Mouse (Mus musculus): ENCODE measurements at regions not wholly inside any gene's neighbourhood (a gene's known extent, or its start where the extent isn't known, plus 50 kb on each side); places are given as distances from the start of the nearest gene placed in this dataset.

DNA sequence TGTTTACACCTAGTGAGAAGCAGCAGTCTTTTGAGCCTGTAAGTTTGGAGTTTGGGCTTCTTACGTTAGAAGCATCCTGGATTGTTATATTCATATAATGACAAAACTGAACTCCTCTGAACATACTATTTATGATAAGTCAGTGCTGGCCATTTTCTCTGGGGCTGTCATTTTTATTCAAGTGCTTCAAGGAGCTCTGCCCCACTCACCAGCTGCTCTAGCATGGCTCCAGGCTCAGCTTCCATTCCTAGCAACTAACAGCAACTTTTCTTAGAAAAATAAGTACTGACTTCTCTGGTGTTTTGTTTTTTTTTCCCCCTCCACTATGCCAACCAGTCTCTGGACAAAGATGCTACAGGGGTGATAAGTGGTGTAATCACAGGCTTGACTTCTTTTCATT is 182.3 kb upstream of the Nabp1 start:
- 89% methylated on average over 1 of the region's 1 CpGs for WGBS
- Histone ChIP-seq H3K4me3 (ENCODE audit: low read depth, low read length) (no peak overlapping the region), H3K27me3 (ENCODE audit: control insufficient read depth, insufficient read depth, low read length) (no peaks in the 10 kb centered on the region), H3K36me3 (ENCODE audit: control insufficient read depth, insufficient read depth, low read length) (no peaks in the 10 kb centered on the region), H3K27ac (replicated peaks; ENCODE audit: low read depth, low read length) (no peak overlapping the region), H3K9ac (ENCODE audit: low read length) (no peak overlapping the region), H3K4me2 (ENCODE audit: low read depth, severe bottlenecking) (no peak overlapping the region), H3K9me3 (ENCODE audit: control insufficient read depth, low read length) (no peaks in the 10 kb centered on the region), H3K4me1 (ENCODE audit: control insufficient read depth, insufficient read depth, low read length) (no peaks in the 10 kb centered on the region)
- no peak for DNase-seq (ENCODE audit: low spot score)
- ATAC-seq (ENCODE audit: insufficient number of reproducible peaks, low FRiP score, low TSS enrichment, low read depth): no peak

- peak; percentile 17 for DNase-seq (ENCODE audit: low spot score)
- Histone ChIP-seq H3K4me3 (ENCODE audit: low read depth, low read length) (no peak overlapping the region), H3K36me3 (ENCODE audit: control insufficient read depth, insufficient read depth, low read length) (no peaks in the 10 kb centered on the region), H3K4me2 (ENCODE audit: low read depth, severe bottlenecking) (no peak overlapping the region), H3K9ac (ENCODE audit: low read length) (no peak overlapping the region), H3K9me3 (ENCODE audit: control insufficient read depth, low read length) (no peaks in the 10 kb centered on the region), H3K4me1 (ENCODE audit: control insufficient read depth, insufficient read depth, low read length) (no peaks in the 10 kb centered on the region), H3K27ac (replicated peaks; ENCODE audit: low read depth, low read length) (no peak overlapping the region), H3K27me3 (ENCODE audit: control insufficient read depth, insufficient read depth, low read length) (no peaks in the 10 kb centered on the region)
- ATAC-seq (ENCODE audit: insufficient number of reproducible peaks, low FRiP score, low TSS enrichment, low read depth): no peak
- 72% methylated on average over 4 of the region's 4 CpGs for WGBS
Observed at GRCm38 (mm10) chr1:51657203-51657602, 179.0 kb upstream of the Nabp1 start.

GRCm38 (mm10) chr1:51650653-51650995 is 172.4 kb upstream of the Nabp1 start:
- Histone ChIP-seq H3K4me1 (ENCODE audit: control insufficient read depth, insufficient read depth, low read length) (peaks cover 6% of the 10 kb centered on the region), H3K27me3 (ENCODE audit: control insufficient read depth, insufficient read depth, low read length) (no peaks in the 10 kb centered on the region), H3K9me3 (ENCODE audit: control insufficient read depth, low read length) (no peaks in the 10 kb centered on the region), H3K4me3 (ENCODE audit: low read depth, low read length) (no peak overlapping the region), H3K4me2 (ENCODE audit: low read depth, severe bottlenecking) (no peak overlapping the region), H3K27ac (replicated peaks; ENCODE audit: low read depth, low read length) (no peak overlapping the region), H3K9ac (ENCODE audit: low read length) (no peak overlapping the region), H3K36me3 (ENCODE audit: control insufficient read depth, insufficient read depth, low read length) (no peaks in the 10 kb centered on the region)
- DNase-seq (ENCODE audit: low spot score) (peak; percentile 56), ATAC-seq (ENCODE audit: insufficient number of reproducible peaks, low FRiP score, low TSS enrichment, low read depth) (peak; percentile 79)
- WGBS: 3% methylated on average over 3 of the region's 3 CpGs

DNA sequence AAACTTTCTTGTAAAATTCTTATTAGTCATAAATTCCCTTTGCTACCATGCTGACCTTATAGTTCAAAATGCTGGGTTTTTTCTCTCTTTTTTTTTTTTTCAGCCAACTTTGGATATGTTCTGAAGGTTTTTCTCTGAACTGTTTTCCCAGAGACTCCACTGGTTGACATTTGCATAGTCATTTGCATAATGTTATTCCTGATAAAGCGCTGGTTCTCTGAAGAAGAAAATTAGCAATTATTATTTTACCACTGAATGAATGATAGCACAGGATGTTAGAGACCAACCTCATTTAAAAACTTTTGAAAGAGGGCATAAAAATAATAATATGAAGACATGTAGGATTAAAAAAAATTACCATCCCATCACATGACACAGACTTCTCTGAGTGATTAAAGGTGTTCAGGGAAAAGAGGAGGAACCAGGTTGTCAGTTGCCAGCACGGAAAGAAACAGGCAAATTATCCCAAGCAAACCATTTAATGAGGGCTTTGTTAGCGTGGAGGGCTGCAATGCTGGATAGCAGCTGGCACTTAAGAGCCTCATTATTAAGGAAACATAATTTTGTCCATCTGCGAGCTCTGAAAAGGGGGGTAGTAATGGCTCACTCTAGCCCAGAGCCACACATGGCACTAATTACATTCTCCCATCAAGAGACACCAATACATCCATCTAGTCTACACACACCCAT is 171.9 kb upstream of the Nabp1 start:
- DNase-seq (ENCODE audit: low spot score) (peak; percentile 43), ATAC-seq (ENCODE audit: insufficient number of reproducible peaks, low FRiP score, low TSS enrichment, low read depth) (peak; percentile 89)
- peaks cover 6% of the 10 kb centered on the region for H3K4me1 ChIP-seq (ENCODE audit: control insufficient read depth, insufficient read depth, low read length)
- no peaks in the 10 kb centered on the region for H3K27me3 ChIP-seq (ENCODE audit: control insufficient read depth, insufficient read depth, low read length)
- no peak overlapping the region for H3K9ac ChIP-seq (ENCODE audit: low read length)
- H3K27ac ChIP-seq (replicated peaks; ENCODE audit: low read depth, low read length): no peak overlapping the region
- WGBS: 8% methylated on average over 4 of the region's 4 CpGs
- no peaks in the 10 kb centered on the region for H3K36me3 ChIP-seq (ENCODE audit: control insufficient read depth, insufficient read depth, low read length)
- no peak overlapping the region for H3K4me3 ChIP-seq (ENCODE audit: low read depth, low read length)
- H3K9me3 ChIP-seq (ENCODE audit: control insufficient read depth, low read length): no peaks in the 10 kb centered on the region
- no peak overlapping the region for H3K4me2 ChIP-seq (ENCODE audit: low read depth, severe bottlenecking)

GRCm38 (mm10) chr1:51647955-51648354 is 169.7 kb upstream of the Nabp1 start:
- no peaks in the 10 kb centered on the region for H3K36me3 ChIP-seq (ENCODE audit: control insufficient read depth, insufficient read depth, low read length)
- H3K9me3 ChIP-seq (ENCODE audit: control insufficient read depth, low read length): no peaks in the 10 kb centered on the region
- WGBS: 87% methylated on average over 2 of the region's 2 CpGs
- 0 out of 2 replicates have a peak overlapping the region, but pooled peaks have one; percentile 21 for H3K27ac ChIP-seq (replicated peaks; ENCODE audit: low read depth, low read length)
- no peak overlapping the region for H3K9ac ChIP-seq (ENCODE audit: low read length)
- H3K4me1 ChIP-seq (ENCODE audit: control insufficient read depth, insufficient read depth, low read length): peaks cover 6% of the 10 kb centered on the region
- no peak overlapping the region for H3K4me3 ChIP-seq (ENCODE audit: low read depth, low read length)
- H3K4me2 ChIP-seq (ENCODE audit: low read depth, severe bottlenecking): no peak overlapping the region
- no peak for ATAC-seq (ENCODE audit: insufficient number of reproducible peaks, low FRiP score, low TSS enrichment, low read depth)
- no peak for DNase-seq (ENCODE audit: low spot score)
- H3K27me3 ChIP-seq (ENCODE audit: control insufficient read depth, insufficient read depth, low read length): no peaks in the 10 kb centered on the region

GRCm38 (mm10) chr1:51644399-51644798 is 166.2 kb upstream of the Nabp1 start:
- Histone ChIP-seq H3K4me1 (ENCODE audit: control insufficient read depth, insufficient read depth, low read length) (no peaks in the 10 kb centered on the region), H3K4me2 (ENCODE audit: low read depth, severe bottlenecking) (no peak overlapping the region), H3K4me3 (ENCODE audit: low read depth, low read length) (no peak overlapping the region), H3K36me3 (ENCODE audit: control insufficient read depth, insufficient read depth, low read length) (no peaks in the 10 kb centered on the region), H3K9me3 (ENCODE audit: control insufficient read depth, low read length) (no peaks in the 10 kb centered on the region), H3K27me3 (ENCODE audit: control insufficient read depth, insufficient read depth, low read length) (no peaks in the 10 kb centered on the region), H3K9ac (ENCODE audit: low read length) (no peak overlapping the region), H3K27ac (replicated peaks; ENCODE audit: low read depth, low read length) (no peak overlapping the region)
- 27% methylated on average over 2 of the region's 2 CpGs for WGBS
- DNase-seq (ENCODE audit: low spot score) (peak; percentile 88), ATAC-seq (ENCODE audit: insufficient number of reproducible peaks, low FRiP score, low TSS enrichment, low read depth) (no peak)

DNA sequence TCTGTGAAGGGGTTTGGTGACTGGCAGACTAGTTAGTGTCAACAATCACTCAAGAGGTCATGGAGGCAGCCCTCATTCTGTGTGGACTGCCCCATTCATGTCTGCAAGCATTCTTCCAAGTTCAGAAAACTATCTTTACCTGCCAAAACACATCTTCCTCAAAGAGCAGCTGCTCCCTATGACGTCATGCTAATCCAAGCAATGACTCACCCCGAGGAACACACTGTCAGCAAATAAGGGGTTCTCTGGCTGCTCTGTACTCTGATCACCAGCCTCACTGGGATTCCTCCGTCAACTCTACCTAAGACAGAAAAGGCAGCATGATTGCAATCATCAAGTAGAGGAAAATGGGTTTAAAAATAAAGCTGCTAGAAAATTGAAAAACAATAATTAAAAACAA is 165.4 kb upstream of the Nabp1 start:
- Histone ChIP-seq H3K27me3 (ENCODE audit: control insufficient read depth, insufficient read depth, low read length) (no peaks in the 10 kb centered on the region), H3K36me3 (ENCODE audit: control insufficient read depth, insufficient read depth, low read length) (no peaks in the 10 kb centered on the region), H3K9ac (ENCODE audit: low read length) (no peak overlapping the region), H3K4me3 (ENCODE audit: low read depth, low read length) (no peak overlapping the region), H3K4me1 (ENCODE audit: control insufficient read depth, insufficient read depth, low read length) (no peaks in the 10 kb centered on the region), H3K9me3 (ENCODE audit: control insufficient read depth, low read length) (no peaks in the 10 kb centered on the region), H3K4me2 (ENCODE audit: low read depth, severe bottlenecking) (no peak overlapping the region), H3K27ac (replicated peaks; ENCODE audit: low read depth, low read length) (no peak overlapping the region)
- no peak for DNase-seq (ENCODE audit: low spot score)
- no peak for ATAC-seq (ENCODE audit: insufficient number of reproducible peaks, low FRiP score, low TSS enrichment, low read depth)
- WGBS: 66% methylated on average over 3 of the region's 3 CpGs

DNA sequence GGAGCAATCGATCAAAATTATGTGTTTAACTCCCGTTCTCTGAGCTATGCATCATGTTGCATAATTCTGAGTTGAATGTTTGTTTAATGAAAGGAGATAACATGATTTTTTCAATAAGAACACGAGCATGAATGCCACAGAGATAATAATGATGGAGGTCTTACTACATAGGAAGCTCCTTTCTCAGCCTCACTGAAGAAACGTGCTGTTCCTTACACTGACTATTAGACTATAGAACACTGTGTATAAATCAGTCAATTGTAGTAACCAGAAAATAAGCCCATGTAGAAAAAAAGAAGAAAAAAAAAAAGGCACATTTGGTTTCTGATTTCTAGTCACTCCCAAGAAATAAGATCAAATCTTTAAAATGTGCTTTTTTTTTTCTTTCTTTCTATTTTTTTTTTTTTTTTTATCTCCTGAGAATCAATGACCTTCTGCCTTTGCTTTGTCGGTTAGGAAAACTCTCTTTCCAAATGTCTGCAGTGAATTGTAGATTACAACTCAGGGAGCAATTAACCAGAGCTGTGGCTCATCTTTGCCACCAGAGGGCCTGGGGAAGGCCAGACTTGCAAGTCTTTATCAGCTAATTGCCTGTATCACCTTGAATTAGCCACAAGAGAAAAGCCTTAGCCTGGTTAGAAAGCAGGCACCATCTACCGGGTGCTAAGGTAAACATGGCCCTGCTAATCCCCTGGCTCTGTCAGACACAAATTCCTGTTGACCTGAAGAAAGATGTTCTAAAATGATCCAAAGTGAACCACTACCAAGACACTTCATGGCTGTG is 160.5 kb upstream of the Nabp1 start:
- ATAC-seq (ENCODE audit: insufficient number of reproducible peaks, low FRiP score, low TSS enrichment, low read depth): no peak
- WGBS: 69% methylated on average over 6 of the region's 6 CpGs
- no peak overlapping the region for H3K27ac ChIP-seq (replicated peaks; ENCODE audit: low read depth, low read length)
- no peak overlapping the region for H3K9ac ChIP-seq (ENCODE audit: low read length)
- DNase-seq (ENCODE audit: low spot score): no peak
- H3K27me3 ChIP-seq (ENCODE audit: control insufficient read depth, insufficient read depth, low read length): no peaks in the 10 kb centered on the region
- H3K4me1 ChIP-seq (ENCODE audit: control insufficient read depth, insufficient read depth, low read length): no peaks in the 10 kb centered on the region
- no peak overlapping the region for H3K4me3 ChIP-seq (ENCODE audit: low read depth, low read length)
- no peaks in the 10 kb centered on the region for H3K36me3 ChIP-seq (ENCODE audit: control insufficient read depth, insufficient read depth, low read length)
- H3K4me2 ChIP-seq (ENCODE audit: low read depth, severe bottlenecking): no peak overlapping the region
- no peaks in the 10 kb centered on the region for H3K9me3 ChIP-seq (ENCODE audit: control insufficient read depth, low read length)
